Mouse (Mus musculus) heart, embryonic 12.5 days (tissue): ENCODE measurements around the gene Cnot1. TPM values are rescaled to one million over a fixed set of nuclear protein-coding genes. Genes with fewer than 3 reads are reported as not detected.

ENCODE experiments used
- ATAC-seq: fragments of 200-750 bp; cut with Nextera tagmentation; 2 replicates; pipeline ENCODE4 v1.8.0; 2017; ENCODE audit warnings: moderate TSS enrichment, moderate library complexity; ENCODE audit not compliant: insufficient number of reproducible peaks, low FRiP score
- H3K27ac ChIP-seq: fragments of 300-500 bp; sonication (generic); 2 replicates; pipeline ENCODE4 v1.5.1; 2016; ENCODE audit warnings: mild to moderate bottlenecking, moderate library complexity; ENCODE audit not compliant: poor library complexity, severe bottlenecking
- H3K27me3 ChIP-seq: fragments of 300-500 bp; sonication (generic); replicated peaks from 2 replicates; pipeline ENCODE4 v1.6.1; 2016; ENCODE audit warnings: mild to moderate bottlenecking, moderate library complexity
- H3K36me3 ChIP-seq: fragments of 300-500 bp; sonication (generic); 2 replicates; pipeline ENCODE4 v1.6.1; 2016; ENCODE audit warnings: mild to moderate bottlenecking, moderate library complexity
- H3K4me1 ChIP-seq: fragments of 300-500 bp; sonication (generic); replicated peaks from 2 replicates; pipeline ENCODE4 v1.6.1; 2016; ENCODE audit warnings: mild to moderate bottlenecking
- H3K4me2 ChIP-seq: fragments of 300-500 bp; sonication (generic); 2 replicates; pipeline ENCODE4 v1.6.1; 2016; ENCODE audit warnings: mild to moderate bottlenecking, moderate library complexity
- H3K4me3 ChIP-seq: fragments of 300-500 bp; sonication (generic); 2 replicates; pipeline ENCODE4 v1.5.1; 2016; ENCODE audit warnings: mild to moderate bottlenecking
- H3K9ac ChIP-seq: fragments of 300-500 bp; sonication (generic); 2 replicates; pipeline ENCODE4 v1.6.1; 2016; ENCODE audit warnings: mild to moderate bottlenecking, moderate library complexity
- H3K9me3 ChIP-seq: fragments of 300-500 bp; sonication (generic); replicated peaks from 2 replicates; pipeline ENCODE4 v1.6.1; 2016; ENCODE audit warnings: mild to moderate bottlenecking, moderate library complexity
- WGBS: fragments of 180-500 bp; shearing (Covaris S2); methylation state at CpG from one replicate; pipeline ENCODE4 v1.1.7; 2016; 5-methylcytosine and 5-hydroxymethylcytosine counted together
- polyA plus RNA-seq: library from polyadenylated mRNA; unstranded; fragments of >200 nt; fragmentation: Nextera tagmentation; extraction: Ambion mirVana; gene quantifications from 2 replicates; pipeline ENCODE4 v1.2.1, GENCODE M21; 2016

Gene Cnot1
- polyA plus RNA-seq, result 80.7 and 89.2 TPM in 2 replicates

DNA sequence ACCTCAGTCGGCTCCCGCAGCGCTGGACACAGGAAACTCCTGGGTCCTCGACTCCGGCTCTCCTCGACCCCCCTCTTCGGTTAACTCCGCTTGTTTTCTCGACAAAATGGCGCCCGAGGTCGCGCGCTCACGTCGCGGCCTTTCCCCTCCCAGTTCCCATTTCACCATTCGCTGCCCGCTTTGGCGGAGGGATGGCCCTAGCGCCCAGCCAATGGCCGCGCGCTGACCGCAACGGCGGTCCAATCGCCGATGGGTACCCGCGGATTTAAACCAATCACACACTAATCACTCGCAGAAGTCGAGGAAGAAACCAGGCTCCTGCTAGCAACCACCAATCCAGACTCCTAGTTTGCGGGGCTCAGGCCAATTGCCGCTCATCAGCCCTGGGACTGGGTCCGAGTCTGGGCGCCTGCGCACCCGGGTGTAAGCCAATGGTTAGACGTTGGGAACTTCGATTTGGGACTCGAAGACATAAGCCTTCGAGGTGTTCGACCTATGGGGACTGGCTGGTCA is at the start of gene Cnot1:
Gene Cnot1 (minus strand): TSS at position 134 of the 513 bp plus-strand sequence.
- Histone ChIP-seq H3K36me3 (0 out of 2 replicates have a peak, but pooled peaks cover 5% of the 10 kb centered on the region), H3K4me3 (peak within 1 kb of the TSS; percentile 78), H3K4me2 (peak within 1 kb of the TSS; percentile 97), H3K27ac (peak within 1 kb of the TSS; percentile 94), H3K4me1 (peaks cover 51% of the 10 kb centered on the region), H3K9ac (peak within 1 kb of the TSS; percentile 95), H3K9me3 (no peaks in the 10 kb centered on the region), H3K27me3 (no peaks in the 10 kb centered on the region)
- under 1% methylated on average over 44 of the region's 44 CpGs for WGBS
- peak; percentile 94 for ATAC-seq

DNA sequence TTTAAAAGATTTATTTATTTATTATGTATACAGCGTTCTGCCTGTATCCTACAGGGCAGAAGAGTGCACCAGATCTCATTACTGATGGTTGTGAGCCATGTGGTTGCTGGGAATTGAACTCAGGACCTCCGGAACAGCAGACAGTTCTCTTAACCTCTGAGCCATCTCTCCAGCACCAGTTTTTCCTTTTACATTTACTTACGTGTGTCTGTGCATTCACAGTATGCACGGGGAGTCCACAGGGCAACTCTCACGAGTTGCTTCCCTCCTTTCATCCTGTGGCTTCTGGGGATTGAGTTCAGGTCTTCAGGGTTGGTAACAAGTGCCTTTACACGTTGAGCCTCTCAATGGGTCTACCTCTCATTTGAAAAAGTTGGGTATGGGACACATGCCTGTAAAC is 46.9 kb upstream of the Cnot1 start:
- WGBS, result 77% methylated on average over 6 of the region's 6 CpGs
- H3K36me3 ChIP-seq, result no peaks in the 10 kb centered on the region

GRCm38 (mm10) chr8:95853102-95853843 is 46.0 kb upstream of the Cnot1 start, which contains the start of gene Slc38a7:
Slc38a7 (minus strand) TSS chr8:95853539.
- peaks cover 11% of the 10 kb centered on the region for H3K4me1 ChIP-seq
- peaks cover 2% of the 10 kb centered on the region; the same call in 1 of the 2 replicates for H3K36me3 ChIP-seq
- H3K27ac ChIP-seq, result no peak within 1 kb of the TSS
- H3K4me3 ChIP-seq, result peak within 1 kb of the TSS; percentile 81
- ATAC-seq, result peak; percentile 94
- no peaks in the 10 kb centered on the region for H3K27me3 ChIP-seq
- H3K9me3 ChIP-seq, result no peaks in the 10 kb centered on the region
- peak within 1 kb of the TSS; percentile 74 for H3K4me2 ChIP-seq
- WGBS, result 20% methylated on average over 22 of the region's 22 CpGs
- peak within 1 kb of the TSS; percentile 74 for H3K9ac ChIP-seq

More for the DNA sequence above, 46.9 kb upstream of the Cnot1 start:
- Histone ChIP-seq H3K4me2 (no peak overlapping the region), H3K27ac (no peak overlapping the region), H3K9ac (no peak overlapping the region), H3K9me3 (no peaks in the 10 kb centered on the region), H3K4me3 (no peak overlapping the region), H3K4me1 (peaks cover 11% of the 10 kb centered on the region), H3K27me3 (no peaks in the 10 kb centered on the region)
- no peak for ATAC-seq

GRCm38 (mm10) chr8:95852290-95852689 is 45.0 kb upstream of the Cnot1 start:
- H3K36me3 ChIP-seq, result peaks cover 6% of the 10 kb centered on the region; the same call in 1 of the 2 replicates
- H3K4me3 ChIP-seq, result peak overlapping the region; percentile 81
- 63% methylated on average over 4 of the region's 4 CpGs for WGBS
- H3K4me2 ChIP-seq, result peak overlapping the region; percentile 74
- peak overlapping the region; percentile 74 for H3K9ac ChIP-seq
- no peaks in the 10 kb centered on the region for H3K9me3 ChIP-seq
- peaks cover 11% of the 10 kb centered on the region for H3K4me1 ChIP-seq
- H3K27ac ChIP-seq, result no peak overlapping the region
- no peak for ATAC-seq
- no peaks in the 10 kb centered on the region for H3K27me3 ChIP-seq

DNA sequence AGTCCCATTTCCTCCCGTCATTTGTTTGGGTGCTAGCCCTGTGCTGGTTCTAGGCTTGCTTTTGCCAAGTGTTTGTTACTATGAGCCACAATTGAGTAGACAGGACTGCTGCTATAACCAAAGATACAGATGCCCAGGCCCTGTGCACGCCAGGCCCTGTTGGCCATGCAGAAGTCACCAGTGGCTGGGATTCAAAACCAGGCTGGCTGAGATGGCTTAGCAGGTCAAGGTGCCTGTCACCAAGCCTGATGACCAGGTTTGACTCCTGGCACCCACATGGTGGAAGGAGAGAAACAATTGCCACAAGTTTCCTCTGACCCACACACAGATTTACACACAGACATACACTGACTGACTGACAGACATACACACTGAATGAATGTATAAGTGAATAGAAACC is 43.1 kb upstream of the Cnot1 start:
- no peak for ATAC-seq
- Histone ChIP-seq H3K9me3 (no peaks in the 10 kb centered on the region), H3K4me2 (no peak overlapping the region), H3K4me3 (no peak overlapping the region), H3K36me3 (peaks cover 11% of the 10 kb centered on the region; the same call in 1 of the 2 replicates), H3K9ac (no peak overlapping the region), H3K27ac (no peak overlapping the region), H3K27me3 (no peaks in the 10 kb centered on the region), H3K4me1 (peaks cover 18% of the 10 kb centered on the region)
- 88% methylated on average over 2 of the region's 2 CpGs for WGBS

DNA sequence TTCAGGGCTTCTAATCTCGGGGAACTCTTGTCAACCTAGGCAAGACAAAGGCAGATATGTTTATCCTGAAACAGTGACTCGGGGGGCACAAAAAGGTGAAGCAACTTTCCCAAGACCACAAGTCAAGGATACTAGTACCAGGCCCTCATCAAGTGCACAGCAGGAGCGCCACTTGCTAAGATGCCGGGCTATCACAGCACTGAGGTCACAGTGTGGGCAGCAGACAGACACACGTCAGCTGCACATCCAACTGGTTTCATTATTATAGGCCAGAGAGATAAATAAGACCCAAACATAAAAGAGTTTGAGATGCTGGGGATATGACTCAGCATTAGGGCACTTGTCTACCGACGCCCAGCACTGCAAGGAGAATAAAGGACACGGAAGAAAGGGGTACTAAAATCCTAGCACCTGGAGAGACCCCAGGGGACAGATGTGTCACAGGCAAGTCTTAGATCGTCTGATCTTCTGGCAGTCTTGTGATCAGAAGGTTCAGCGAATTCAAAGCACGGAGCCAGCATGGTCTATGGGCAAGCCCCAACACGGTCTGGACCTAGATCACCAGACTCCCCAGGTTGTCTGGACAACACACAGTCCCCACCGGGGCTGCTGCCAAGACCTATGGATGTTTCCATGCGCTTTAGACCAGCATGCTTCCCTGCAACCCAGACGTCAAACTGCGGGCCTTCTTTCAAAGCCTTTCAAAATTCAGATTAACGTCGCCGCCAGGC is 41.6 kb upstream of the Cnot1 start:
- no peak overlapping the region for H3K4me2 ChIP-seq
- no peak overlapping the region for H3K4me3 ChIP-seq
- ATAC-seq, result no peak
- H3K4me1 ChIP-seq, result peaks cover 20% of the 10 kb centered on the region
- peaks cover 21% of the 10 kb centered on the region for H3K36me3 ChIP-seq
- no peaks in the 10 kb centered on the region for H3K27me3 ChIP-seq
- H3K9ac ChIP-seq, result no peak overlapping the region
- H3K27ac ChIP-seq, result no peak overlapping the region
- no peaks in the 10 kb centered on the region for H3K9me3 ChIP-seq
- 85% methylated on average over 19 of the region's 19 CpGs for WGBS

DNA sequence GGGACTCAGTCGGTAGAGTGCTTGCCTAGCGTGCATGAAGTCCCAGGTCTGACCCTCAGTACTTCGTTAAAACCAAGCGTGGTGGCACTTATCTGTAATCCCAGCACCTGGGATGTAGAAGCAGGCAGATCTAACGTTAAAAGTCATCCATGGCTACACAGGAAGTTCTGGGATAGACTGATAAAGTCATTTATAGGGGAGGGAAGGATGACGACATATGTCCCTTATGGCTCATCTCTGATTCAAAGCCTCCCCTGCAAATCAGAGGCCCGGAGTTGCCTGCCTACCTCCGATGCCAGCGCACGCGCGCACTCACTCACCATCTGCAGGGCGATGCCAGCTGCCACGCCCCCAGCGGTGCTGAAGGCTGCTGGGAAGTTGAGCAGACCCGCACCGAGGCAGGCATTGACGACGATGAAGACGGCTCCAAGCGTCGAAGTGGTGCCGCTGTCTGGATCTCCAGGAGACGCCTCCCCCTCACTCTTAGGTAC is 40.8 kb upstream of the Cnot1 start:
- Histone ChIP-seq H3K27ac (no peak overlapping the region), H3K9ac (no peak overlapping the region), H3K4me1 (peaks cover 20% of the 10 kb centered on the region), H3K4me2 (no peak overlapping the region), H3K9me3 (no peaks in the 10 kb centered on the region), H3K36me3 (peaks cover 27% of the 10 kb centered on the region), H3K4me3 (no peak overlapping the region), H3K27me3 (no peaks in the 10 kb centered on the region)
- WGBS, result 69% methylated on average over 24 of the region's 24 CpGs
- ATAC-seq, result no peak

- Histone ChIP-seq H3K36me3 (peaks cover 54% of the 10 kb centered on the region), H3K4me2 (no peak overlapping the region), H3K4me3 (no peak overlapping the region)
Measured at GRCm38 (mm10) chr8:95845026-95845425, 37.8 kb upstream of the Cnot1 start.

DNA sequence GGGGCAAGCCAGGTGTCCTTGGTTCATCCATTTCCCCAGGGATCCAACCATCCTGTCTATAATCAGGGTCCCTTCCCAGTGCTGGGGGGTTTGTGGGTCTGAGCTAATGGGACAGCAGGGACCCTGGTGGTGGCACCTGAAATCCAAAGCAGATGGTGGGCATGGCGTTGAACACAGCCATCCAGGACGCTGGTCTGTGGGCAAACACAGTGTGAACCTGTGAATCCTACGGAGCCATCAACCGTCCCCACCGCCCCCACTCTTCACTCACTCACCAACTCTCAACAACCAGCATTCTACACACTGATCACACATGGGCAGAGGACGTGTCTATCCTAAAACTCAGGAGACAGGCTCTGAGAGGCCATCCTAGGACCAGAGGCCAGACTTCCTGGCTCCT is 36.7 kb upstream of the Cnot1 start:
- H3K9me3 ChIP-seq, result no peaks in the 10 kb centered on the region
- no peak for ATAC-seq
- H3K4me2 ChIP-seq, result no peak overlapping the region
- H3K9ac ChIP-seq, result no peak overlapping the region
- H3K27ac ChIP-seq, result no peak overlapping the region
- H3K4me3 ChIP-seq, result no peak overlapping the region
- H3K27me3 ChIP-seq, result no peaks in the 10 kb centered on the region
- H3K4me1 ChIP-seq, result peaks cover 9% of the 10 kb centered on the region
- 84% methylated on average over 6 of the region's 6 CpGs for WGBS
- H3K36me3 ChIP-seq, result peaks cover 62% of the 10 kb centered on the region

More at GRCm38 (mm10) chr8:95845026-95845425, 37.8 kb upstream of the Cnot1 start:
- H3K4me1 ChIP-seq, result peaks cover 9% of the 10 kb centered on the region
- H3K27me3 ChIP-seq, result no peaks in the 10 kb centered on the region
- no peaks in the 10 kb centered on the region for H3K9me3 ChIP-seq
- H3K9ac ChIP-seq, result no peak overlapping the region
- no peak for ATAC-seq
- no peak overlapping the region for H3K27ac ChIP-seq
- 81% methylated on average over 7 of the region's 7 CpGs for WGBS

DNA sequence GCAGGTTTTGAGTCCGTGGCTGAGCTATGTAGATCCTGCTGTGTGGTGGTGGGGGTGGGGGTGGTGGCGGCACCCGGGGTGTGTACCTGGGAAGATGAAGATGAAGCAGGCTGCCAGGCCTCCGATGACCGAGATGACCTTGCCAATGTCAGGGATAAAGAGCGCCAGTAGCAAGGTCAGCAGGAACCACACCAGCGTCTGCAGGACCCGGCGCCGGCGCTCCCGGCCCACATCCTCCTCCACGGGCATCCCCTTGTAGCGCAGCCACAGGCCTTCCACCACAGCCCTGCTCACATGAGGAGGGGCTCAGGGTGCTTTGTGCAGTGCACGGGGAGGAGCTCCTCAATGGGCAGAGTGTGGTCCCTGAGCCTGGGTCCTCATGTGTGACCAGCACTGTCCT is 34.2 kb upstream of the Cnot1 start:
- Histone ChIP-seq H3K9ac (no peak overlapping the region), H3K4me1 (peaks cover 9% of the 10 kb centered on the region), H3K36me3 (peaks cover 69% of the 10 kb centered on the region), H3K27ac (no peak overlapping the region), H3K4me2 (no peak overlapping the region), H3K27me3 (no peaks in the 10 kb centered on the region), H3K9me3 (no peaks in the 10 kb centered on the region), H3K4me3 (no peak overlapping the region)
- WGBS, result 85% methylated on average over 15 of the region's 15 CpGs
- no peak for ATAC-seq

DNA sequence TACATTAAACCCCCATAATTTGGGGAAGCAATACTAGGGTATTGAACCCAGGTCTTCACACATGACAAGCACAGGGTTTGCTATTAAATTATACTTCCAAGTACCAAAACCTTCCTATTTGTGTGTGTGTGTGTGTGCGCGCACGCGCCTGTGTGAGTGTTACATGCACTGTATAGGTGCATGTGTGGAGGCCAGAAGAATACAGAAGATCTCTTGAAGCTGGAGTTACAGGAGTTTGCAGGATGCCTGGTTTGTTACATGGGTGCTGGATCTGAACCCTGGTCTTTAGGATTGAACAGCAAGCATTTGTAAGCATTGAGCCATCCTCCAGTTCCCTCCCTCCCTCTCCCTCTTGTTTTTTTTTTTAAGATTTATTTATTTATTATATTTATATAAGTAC is 32.0 kb upstream of the Cnot1 start:
- no peak for ATAC-seq
- WGBS, result 95% methylated on average over 4 of the region's 4 CpGs
- Histone ChIP-seq H3K4me3 (no peak overlapping the region), H3K9me3 (no peaks in the 10 kb centered on the region), H3K27me3 (no peaks in the 10 kb centered on the region), H3K4me1 (no peaks in the 10 kb centered on the region; the same call in 1 of the 2 replicates), H3K36me3 (peaks cover 57% of the 10 kb centered on the region), H3K27ac (no peak overlapping the region), H3K9ac (no peak overlapping the region), H3K4me2 (no peak overlapping the region)
